Mouse (Mus musculus): Measurements from ENCODE around the gene Plin5. TPM values are rescaled to one million over a fixed set of nuclear protein-coding genes. Genes with fewer than 3 reads are reported as not detected.

Gene Plin5
- total and polyA plus RNA-seq, 3 experiments, result not detected

DNA sequence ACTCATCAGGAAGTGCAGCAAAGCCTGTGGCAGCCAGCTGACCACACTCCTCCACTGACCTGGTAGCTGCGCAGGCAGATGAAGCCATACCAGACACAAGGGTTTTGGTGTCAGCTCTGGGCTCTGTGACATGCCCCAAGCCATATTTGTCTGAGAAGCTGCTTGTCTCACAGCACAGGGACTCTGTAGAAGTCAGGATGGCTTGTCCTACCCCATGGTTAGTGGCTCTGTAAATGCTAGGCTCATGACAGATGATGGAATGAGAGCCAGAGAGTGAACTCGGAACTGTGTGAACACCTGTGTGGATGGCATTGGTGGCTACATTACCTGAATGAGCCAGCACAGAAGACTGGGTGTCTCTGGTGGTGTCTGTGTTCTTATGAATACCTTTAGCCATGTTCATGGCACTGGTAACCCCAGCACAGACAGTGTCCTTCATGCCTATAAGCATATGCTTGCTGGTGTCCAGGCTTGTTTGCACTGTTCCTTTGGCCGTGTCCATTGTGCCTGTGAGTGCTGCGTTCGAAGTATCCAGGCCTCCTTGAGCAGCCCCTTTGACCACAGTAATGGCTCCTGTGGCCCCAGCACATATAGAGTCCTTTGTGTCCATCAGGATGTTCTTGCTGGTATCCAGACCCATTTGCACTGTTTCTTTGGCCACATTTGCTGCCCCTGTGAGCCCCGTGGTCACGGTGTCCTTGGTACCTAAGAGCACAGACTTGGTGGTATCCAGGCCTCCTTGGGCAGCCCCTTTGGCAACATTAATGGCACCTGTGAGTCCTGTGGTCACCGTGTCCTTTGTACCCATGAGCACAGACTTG, 13.7 kb downstream of the Plin5 start:
- peaks cover 50 to 70% of the 10 kb centered on the region in 2 experiments for H3K36me3 ChIP-seq (replicated peaks in 1 of 2; ENCODE audit: control insufficient read depth in 1 of 2, insufficient read depth in 1 of 2, low read length in 1 of 2)
- DNase-seq (ENCODE audit: extremely low read depth), result no peak
- TF ChIP-seq UBTF (IDR thresholded peaks at IDR 0.05; ENCODE audit: low read depth, low read length) (no peak), MEF2A (IDR thresholded peaks at IDR 0.05; ENCODE audit: borderline replicate concordance, low read depth, low read length) (no peak), JUN (IDR thresholded peaks at IDR 0.05; ENCODE audit: insufficient read depth, low read depth, low read length) (no peak), HCFC1 (IDR thresholded peaks at IDR 0.05; ENCODE audit: low read depth, low read length) (no peak), E2F4 (IDR thresholded peaks at IDR 0.05; ENCODE audit: insufficient replicate concordance, low read depth, low read length) (no peak)
- dilution Hi-C loops (cut with MboI; ENCODE audit: extremely low pct_ligation_motif_present, extremely low pct_unique_long_range_greater_than_20kb, low sequenced_read_pairs), result no loop called here
- H3K4me2 ChIP-seq (ENCODE audit: insufficient read depth, low read depth, poor library complexity, severe bottlenecking), result no peak overlapping the region
- no peak overlapping the region for H3K27ac ChIP-seq (ENCODE audit: insufficient read depth, low read depth)
- no peak overlapping the region for H3K9ac ChIP-seq (ENCODE audit: insufficient read depth, low read depth)
- 0 out of 4 replicates have a peak, but pooled peaks cover 0 to 2% of the 10 kb centered on the region in 2 experiments for H3K4me1 ChIP-seq (ENCODE audit: control insufficient read depth in 1 of 2, insufficient read depth in 2 of 2)
- in situ Hi-C loops (cut with MboI; ENCODE audit: low pct_ligation_motif_present, low pct_unique_long_range_greater_than_20kb, low sequenced_read_pairs), result no loop called here
- no peak overlapping the region for H3K4me3 ChIP-seq (replicated peaks in 1 of 3; ENCODE audit: low read depth in 2 of 3, low read length in 2 of 3, poor library complexity in 1 of 3)
- H3K79me2 ChIP-seq (replicated peaks; ENCODE audit: control insufficient read depth, extremely low read depth, insufficient read depth, poor library complexity, severe bottlenecking), result no peaks in the 10 kb centered on the region
- no peaks in the 10 kb centered on the region for H3K9me3 ChIP-seq (replicated peaks; ENCODE audit: low read length)
- no peaks in the 10 kb centered on the region for H3K27me3 ChIP-seq (replicated peaks)

DNA sequence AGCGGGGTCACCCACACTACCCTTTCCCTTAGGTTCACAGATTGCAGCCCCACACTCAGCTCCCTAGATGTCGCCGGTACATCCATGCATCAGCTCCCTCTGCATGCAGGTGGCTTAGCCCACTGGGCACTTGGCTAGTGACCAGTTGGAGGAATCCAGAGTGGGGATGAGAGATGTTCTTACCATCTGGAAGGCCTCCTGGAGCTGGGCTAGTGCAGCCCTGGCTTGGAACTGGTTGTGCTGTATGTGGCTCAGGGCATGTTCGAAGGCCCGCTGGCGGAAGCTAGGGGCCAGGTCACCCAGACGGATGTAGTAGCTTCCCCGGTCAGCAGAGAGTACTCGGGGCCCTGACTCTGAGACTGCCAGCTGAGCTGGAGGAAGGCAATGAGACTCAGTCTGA, 14.5 kb downstream of the Plin5 start:
- H3K4me2 ChIP-seq (ENCODE audit: insufficient read depth, low read depth, poor library complexity, severe bottlenecking), result no peak overlapping the region
- no peaks in the 10 kb centered on the region for H3K79me2 ChIP-seq (replicated peaks; ENCODE audit: control insufficient read depth, extremely low read depth, insufficient read depth, poor library complexity, severe bottlenecking)
- DNase-seq (ENCODE audit: extremely low read depth), result no peak
- H3K9me3 ChIP-seq (replicated peaks; ENCODE audit: low read length), result no peaks in the 10 kb centered on the region
- no peak overlapping the region for H3K4me3 ChIP-seq (replicated peaks in 1 of 3; ENCODE audit: low read depth in 2 of 3, low read length in 2 of 3, poor library complexity in 1 of 3)
- in situ Hi-C loops (cut with MboI; ENCODE audit: low pct_ligation_motif_present, low pct_unique_long_range_greater_than_20kb, low sequenced_read_pairs) (no loop called here), dilution Hi-C loops (cut with MboI; ENCODE audit: extremely low pct_ligation_motif_present, extremely low pct_unique_long_range_greater_than_20kb, low sequenced_read_pairs) (no loop called here)
- H3K4me1 ChIP-seq (ENCODE audit: control insufficient read depth in 1 of 2, insufficient read depth in 2 of 2), result 0 out of 4 replicates have a peak, but pooled peaks cover 0 to 2% of the 10 kb centered on the region in 2 experiments
- no peak overlapping the region for H3K9ac ChIP-seq (ENCODE audit: insufficient read depth, low read depth)
- no peaks in the 10 kb centered on the region for H3K27me3 ChIP-seq (replicated peaks)
- H3K36me3 ChIP-seq (replicated peaks in 1 of 2; ENCODE audit: control insufficient read depth in 1 of 2, insufficient read depth in 1 of 2, low read length in 1 of 2), result peaks cover 58 to 72% of the 10 kb centered on the region in 2 experiments
- TF ChIP-seq JUN (IDR thresholded peaks at IDR 0.05; ENCODE audit: insufficient read depth, low read depth, low read length), result no peak
- no peak for TF ChIP-seq UBTF (IDR thresholded peaks at IDR 0.05; ENCODE audit: low read depth, low read length)
- TF ChIP-seq NRF1 (IDR thresholded peaks at IDR 0.05; ENCODE audit: low read depth, low read length), result no peak
- TF ChIP-seq MYC (IDR thresholded peaks at IDR 0.05; ENCODE audit: low read depth, low read length), result no peak
- TF ChIP-seq ZC3H11A (IDR thresholded peaks at IDR 0.05; ENCODE audit: low read depth, low read length), result no peak
- no peak for TF ChIP-seq GABPA (IDR thresholded peaks at IDR 0.05; ENCODE audit: insufficient replicate concordance, low read depth, low read length)
- TF ChIP-seq SIN3A (IDR thresholded peaks at IDR 0.05; ENCODE audit: low read length), result no peak
- no peak for TF ChIP-seq USF1 (IDR thresholded peaks at IDR 0.05; ENCODE audit: low read depth, low read length)
- no peak for TF ChIP-seq ZKSCAN1 (IDR thresholded peaks at IDR 0.05; ENCODE audit: borderline replicate concordance, low read depth, low read length)
- no peak for TF ChIP-seq CHD1 (IDR thresholded peaks at IDR 0.05; ENCODE audit: low read depth, low read length)
- TF ChIP-seq POLR2AphosphoS2 (IDR thresholded peaks at IDR 0.05; ENCODE audit: low read depth, low read length), result no peak
- no peak for TF ChIP-seq MAFK (IDR thresholded peaks at IDR 0.05; ENCODE audit: insufficient replicate concordance, low read length)
- TF ChIP-seq NELFE (IDR thresholded peaks at IDR 0.05; ENCODE audit: low read depth, low read length), result no peak
- TF ChIP-seq E2F4 (IDR thresholded peaks at IDR 0.05; ENCODE audit: insufficient replicate concordance, low read depth, low read length), result no peak
- TF ChIP-seq MAZ (IDR thresholded peaks at IDR 0.05; ENCODE audit: low read depth, low read length), result no peak
- no peak for TF ChIP-seq ELF1 (IDR thresholded peaks at IDR 0.05; ENCODE audit: low read depth, low read length)
- TF ChIP-seq JUND (conservative IDR thresholded peaks at IDR 0.05; ENCODE audit: low read depth, low read length), result no peak
- TF ChIP-seq POLR2A (IDR thresholded peaks at IDR 0.05; ENCODE audit: low read depth, low read length), result no peak
- no peak for TF ChIP-seq KAT2A (IDR thresholded peaks at IDR 0.05; ENCODE audit: insufficient replicate concordance, low read length)
- no peak for TF ChIP-seq MAX (IDR thresholded peaks at IDR 0.05; ENCODE audit: low read length)
- H3K27ac ChIP-seq (ENCODE audit: insufficient read depth, low read depth), result no peak overlapping the region

All from CH12.LX (cell line).